9 mouse cellular contexts compared by ENCODE assay signal in genomic region chr11:108135407-108136159, GRCm38 (mm10).
DNase-seq lines count a peak whose midpoint lies in the region; ATAC-seq and TF ChIP-seq lines count a peak whose summit lies in the region.
"Had no signal": no experiment of that assay in that cellular context is flagged by ENCODE, and none has a peak within 500 bp of the region (broad histone marks: within the 10 kb centered on the region; RNA-seq: fewer than 3 reads in every experiment).

No protein-coding gene starts in this region.

- no peak overlapping the region for H3K4me3 ChIP-seq in heart, embryonic 14.5 days (ENCODE audit: control insufficient read depth in 1 of 2, insufficient read depth in 1 of 2, low read depth in 1 of 2, low read length in 2 of 2)
- no peak overlapping the region for H3K4me3 ChIP-seq in spleen, adult 2 months (ENCODE audit: extremely low read depth, insufficient read depth, insufficient read length)
- no peak overlapping the region for H3K4me3 ChIP-seq in forebrain, embryonic 13.5 days
- H3K4me3 ChIP-seq in stomach, postnatal 0 days (ENCODE audit: low read depth, low read length) = no peak overlapping the region

- ATAC-seq in heart, embryonic 14.5 days (ENCODE audit: insufficient number of reproducible peaks, insufficient read depth, low FRiP score, low read depth) = no peak
- ATAC-seq in forebrain, embryonic 13.5 days = no peak
- ATAC-seq in stomach, postnatal 0 days (ENCODE audit: low FRiP score, low TSS enrichment) = no peak

- DNase-seq in heart, adult 8-10 months (ENCODE audit: low spot score) = no peak
- peak in 1 of 2 experiments; percentile 16 for DNase-seq in spleen, adult 2 months (ENCODE audit: low read depth in 1 of 2, low spot score in 2 of 2)
- DNase-seq in spleen, postnatal 14 days (ENCODE audit: low spot score in 2 of 2) = no peak
- DNase-seq in stomach, postnatal 0 days (ENCODE audit: low spot score) = peak; percentile 60
- DNase-seq in right cerebral cortex, postnatal 36 days (ENCODE audit: low spot score in 2 of 2) = no peak
- DNase-seq in right cerebral cortex, postnatal 14 days = no peak
- DNase-seq: kidney, adult 11 months had no signal

- no peak for TF ChIP-seq EP300 in stomach, postnatal 0 days (optimal IDR thresholded peaks at IDR 0.05)

- H3K4me2 ChIP-seq in heart, embryonic 14.5 days (ENCODE audit: low read length) = no peak overlapping the region
- H3K4me2 ChIP-seq in forebrain, embryonic 13.5 days = no peak overlapping the region
- no peak overlapping the region for H3K4me2 ChIP-seq in stomach, postnatal 0 days (replicated peaks; ENCODE audit: low read depth)

- peak overlapping the region; percentile 38 to 66 for H3K27ac ChIP-seq in heart, embryonic 14.5 days (replicated peaks in 1 of 2; ENCODE audit: control insufficient read depth in 1 of 2, insufficient read depth in 1 of 2, low read depth in 2 of 2, low read length in 2 of 2)
- H3K27ac ChIP-seq in spleen, adult 2 months (ENCODE audit: insufficient read depth, low read length) = no peak overlapping the region
- H3K27ac ChIP-seq in forebrain, embryonic 13.5 days = 0 out of 2 replicates have a peak overlapping the region, but pooled peaks have one; percentile 45
- no peak overlapping the region for H3K27ac ChIP-seq in stomach, postnatal 0 days (replicated peaks)

- no peaks in the 10 kb centered on the region for H3K9me3 ChIP-seq in heart, embryonic 14.5 days (ENCODE audit: control insufficient read depth, low read length)
- no peaks in the 10 kb centered on the region for H3K9me3 ChIP-seq in forebrain, embryonic 13.5 days (replicated peaks)
- H3K9me3 ChIP-seq in stomach, postnatal 0 days (ENCODE audit: control insufficient read depth, low read length) = no peaks in the 10 kb centered on the region

- 19% methylated on average over 4 of the region's 4 CpGs for WGBS in heart, embryonic 14.5 days
- WGBS in spleen, adult 2 months = 65% methylated on average over 4 of the region's 4 CpGs
- WGBS in forebrain, embryonic 13.5 days = 14% methylated on average over 4 of the region's 4 CpGs
- WGBS in stomach, postnatal 0 days = 32% methylated on average over 4 of the region's 4 CpGs

- H3K9ac ChIP-seq in heart, embryonic 14.5 days (ENCODE audit: low read length) = peak overlapping the region; percentile 9; the same call in 1 of the 2 replicates
- no peak overlapping the region for H3K9ac ChIP-seq in forebrain, embryonic 13.5 days
- no peak overlapping the region for H3K9ac ChIP-seq in stomach, postnatal 0 days (ENCODE audit: low read length)

- TF ChIP-seq POLR2A in spleen, adult 2 months (IDR thresholded peaks at IDR 0.05; ENCODE audit: low read depth, low read length) = no peak

- peak; percentile 44; the same call in 1 of the 2 replicates for TF ChIP-seq CTCF in spleen, adult 2 months (IDR thresholded peaks at IDR 0.05; ENCODE audit: extremely low read depth, insufficient read depth, insufficient read length, insufficient replicate concordance)
- TF ChIP-seq CTCF in stomach, postnatal 0 days (IDR thresholded peaks at IDR 0.05; ENCODE audit: low read depth) = peak; percentile 61

- peaks cover 15 to 27% of the 10 kb centered on the region in 2 experiments for H3K4me1 ChIP-seq in heart, embryonic 14.5 days (ENCODE audit: control insufficient read depth in 2 of 2, insufficient read depth in 2 of 2, low read length in 2 of 2)
- no peaks in the 10 kb centered on the region for H3K4me1 ChIP-seq in spleen, adult 2 months (ENCODE audit: control insufficient read depth, insufficient read depth, insufficient read length)
- peaks cover 23% of the 10 kb centered on the region for H3K4me1 ChIP-seq in forebrain, embryonic 13.5 days
- no peaks in the 10 kb centered on the region for H3K4me1 ChIP-seq in stomach, postnatal 0 days (replicated peaks; ENCODE audit: control insufficient read depth, insufficient read depth)

- H3K27me3 ChIP-seq in heart, embryonic 14.5 days (ENCODE audit: control insufficient read depth, insufficient read depth, low read length) = no peaks in the 10 kb centered on the region
- H3K27me3 ChIP-seq in spleen, adult 2 months (ENCODE audit: control insufficient read depth, insufficient read depth, low read length) = no peaks in the 10 kb centered on the region
- no peaks in the 10 kb centered on the region for H3K27me3 ChIP-seq in forebrain, embryonic 13.5 days
- H3K27me3 ChIP-seq in stomach, postnatal 0 days (ENCODE audit: control insufficient read depth, insufficient read depth, low read length) = no peaks in the 10 kb centered on the region

- no peaks in the 10 kb centered on the region for H3K36me3 ChIP-seq in heart, embryonic 14.5 days (ENCODE audit: control insufficient read depth, insufficient read depth, low read length)
- H3K36me3 ChIP-seq in spleen, adult 2 months (ENCODE audit: control insufficient read depth, insufficient read depth, low read length) = no peaks in the 10 kb centered on the region
- H3K36me3 ChIP-seq in forebrain, embryonic 13.5 days (ENCODE audit: poor library complexity, severe bottlenecking) = no peaks in the 10 kb centered on the region
- H3K36me3 ChIP-seq in stomach, postnatal 0 days (ENCODE audit: control insufficient read depth, insufficient read depth, low read length) = no peaks in the 10 kb centered on the region

Comparison
In these comparisons a context has a peak if more than half of its experiments do, and no peak if none do; other contexts are left out.
1. H3K27ac ChIP-seq: peak in heart, embryonic 14.5 days (2 of 2) and forebrain, embryonic 13.5 days (single experiment); none in spleen, adult 2 months (single experiment) and stomach, postnatal 0 days (single experiment).